Mouse (Mus musculus) heart, embryonic 15.5 days (tissue): Measurements from ENCODE around the gene Kank1. TPM values are rescaled to one million over a fixed set of nuclear protein-coding genes. Genes with fewer than 3 reads are reported as not detected.

Experiments used
- ATAC-seq: fragments of 200-750 bp; cut with Nextera tagmentation; replicated peaks from 2 replicates; pipeline ENCODE4 v1.8.0; 2017; ENCODE audit warnings: low read depth, moderate TSS enrichment; ENCODE audit not compliant: insufficient number of reproducible peaks, insufficient read depth, low FRiP score
- H3K27ac ChIP-seq: fragments of 300-500 bp; sonication (generic); 2 replicates; pipeline ENCODE4 v1.5.1; 2015; ENCODE audit warnings: mild to moderate bottlenecking, inconsistent platforms
- H3K27me3 ChIP-seq: fragments of 300-500 bp; sonication (generic); 2 replicates; pipeline ENCODE4 v1.6.1; 2015; ENCODE audit warnings: inconsistent platforms
- H3K36me3 ChIP-seq: fragments of 300-500 bp; sonication (generic); 2 replicates; pipeline ENCODE4 v1.6.1; 2015; ENCODE audit warnings: mild to moderate bottlenecking, inconsistent platforms
- H3K4me1 ChIP-seq: fragments of 300-500 bp; sonication (generic); replicated peaks from 2 replicates; pipeline ENCODE4 v1.6.1; 2015; ENCODE audit warnings: inconsistent platforms
- H3K4me2 ChIP-seq: fragments of 300-500 bp; sonication (generic); 2 replicates; pipeline ENCODE4 v1.6.1; 2015; ENCODE audit warnings: inconsistent platforms, mild to moderate bottlenecking, moderate library complexity
- H3K4me3 ChIP-seq: fragments of 300-500 bp; sonication (generic); 2 replicates; pipeline ENCODE4 v1.5.1; 2015; ENCODE audit warnings: mild to moderate bottlenecking, inconsistent platforms
- H3K9ac ChIP-seq: fragments of 300-500 bp; sonication (generic); 2 replicates; pipeline ENCODE4 v1.6.1; 2015; ENCODE audit warnings: mild to moderate bottlenecking, inconsistent platforms
- H3K9me3 ChIP-seq: fragments of 300-500 bp; sonication (generic); replicated peaks from 2 replicates; pipeline ENCODE4 v1.6.1; 2016; ENCODE audit warnings: inconsistent platforms
- WGBS: fragments of 180-500 bp; shearing (Covaris S2); methylation state at CpG from one replicate; pipeline ENCODE4 v1.1.7; 2015; ENCODE audit warnings: mixed read lengths; 5-methylcytosine and 5-hydroxymethylcytosine counted together
- polyA plus RNA-seq: library from polyadenylated mRNA; unstranded; fragments of >200 nt; fragmentation: Nextera tagmentation; extraction: Ambion mirVana; gene quantifications from 2 replicates; pipeline ENCODE4 v1.2.1, GENCODE M21; 2015

The Kank1 gene
- polyA plus RNA-seq, 1 experiment from 2014 or later: 48.3 TPM

GRCm38 (mm10) chr19:25373594-25373993, 136.8 kb downstream of the Kank1 start:
- Histone ChIP-seq H3K36me3 (no peaks in the 10 kb centered on the region), H3K4me1 (peaks cover 31% of the 10 kb centered on the region), H3K9ac (no peak overlapping the region), H3K27me3 (no peaks in the 10 kb centered on the region), H3K9me3 (no peaks in the 10 kb centered on the region), H3K27ac (peak overlapping the region; percentile 85; the same call in 1 of the 2 replicates), H3K4me2 (no peak overlapping the region), H3K4me3 (no peak overlapping the region)
- WGBS: 61% methylated on average over 3 of the region's 3 CpGs
- ATAC-seq: no peak

DNA sequence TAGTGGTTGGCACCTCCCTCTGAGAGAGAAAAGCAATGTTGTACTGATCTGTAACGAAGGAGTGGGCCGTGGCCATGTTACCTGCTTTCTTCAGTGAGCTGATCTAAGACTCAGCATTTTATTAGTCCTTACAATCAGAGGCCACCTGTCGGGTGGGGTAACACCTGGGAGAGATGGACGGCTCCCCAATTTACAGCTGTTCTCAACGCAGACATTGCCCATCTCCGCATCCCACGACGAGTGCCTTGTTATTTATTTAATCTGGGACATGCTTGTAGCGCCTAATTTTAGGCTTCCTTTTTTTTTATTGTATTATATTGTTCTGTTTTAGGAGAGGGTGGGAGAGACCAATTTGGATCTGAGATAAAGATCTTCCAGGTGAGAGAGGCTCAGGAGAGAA, 137.4 kb downstream of the Kank1 start:
- ATAC-seq: no peak
- Histone ChIP-seq H3K9ac (no peak overlapping the region), H3K27ac (peak overlapping the region; percentile 85), H3K36me3 (no peaks in the 10 kb centered on the region), H3K4me3 (no peak overlapping the region), H3K4me2 (no peak overlapping the region), H3K4me1 (peaks cover 31% of the 10 kb centered on the region), H3K27me3 (no peaks in the 10 kb centered on the region), H3K9me3 (no peaks in the 10 kb centered on the region)
- WGBS: 71% methylated on average over 9 of the region's 9 CpGs

- H3K27ac ChIP-seq: peak overlapping the region; percentile 85
- no peak overlapping the region for H3K4me3 ChIP-seq
- 0 out of 2 replicates have a peak overlapping the region, but pooled peaks have one; percentile 23 for H3K9ac ChIP-seq
- peak overlapping the region; percentile 43 for H3K4me2 ChIP-seq
- no peaks in the 10 kb centered on the region for H3K27me3 ChIP-seq
- H3K9me3 ChIP-seq: no peaks in the 10 kb centered on the region
- peaks cover 31% of the 10 kb centered on the region for H3K4me1 ChIP-seq
- H3K36me3 ChIP-seq: no peaks in the 10 kb centered on the region
- WGBS: 10% methylated on average over 12 of the region's 12 CpGs
- peak; percentile 65 for ATAC-seq
Observed at GRCm38 (mm10) chr19:25374926-25375325, 138.2 kb downstream of the Kank1 start.

- no peaks in the 10 kb centered on the region for H3K36me3 ChIP-seq
- WGBS: 88% methylated on average over 13 of the region's 13 CpGs
- H3K4me2 ChIP-seq: no peak overlapping the region
- no peak overlapping the region for H3K4me3 ChIP-seq
- no peak for ATAC-seq
- H3K9me3 ChIP-seq: no peaks in the 10 kb centered on the region
- no peak overlapping the region for H3K9ac ChIP-seq
- H3K27ac ChIP-seq: no peak overlapping the region
- no peaks in the 10 kb centered on the region for H3K27me3 ChIP-seq
- H3K4me1 ChIP-seq: peaks cover 43% of the 10 kb centered on the region
Observed at GRCm38 (mm10) chr19:25376871-25377270, 140.1 kb downstream of the Kank1 start.

DNA sequence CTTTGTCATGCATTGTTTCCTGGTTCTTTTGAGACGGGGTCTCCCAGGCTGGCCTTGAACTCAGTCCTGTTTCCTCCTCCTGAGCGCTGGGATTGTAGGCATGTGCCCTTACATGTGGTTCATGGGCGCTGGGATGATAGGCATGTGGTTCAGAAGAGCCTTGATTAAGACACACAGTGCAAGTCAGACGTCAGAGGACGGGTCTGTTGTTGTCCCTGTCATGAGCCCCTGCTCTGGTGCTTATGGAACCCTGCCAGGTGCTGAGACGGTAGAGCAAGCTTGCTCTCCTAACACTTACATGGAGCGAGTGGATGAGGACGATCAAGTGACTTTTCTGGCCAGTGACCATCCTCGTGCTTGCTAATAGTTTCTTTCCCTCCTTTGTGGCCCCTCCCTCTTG, 143.9 kb downstream of the Kank1 start:
- Histone ChIP-seq H3K27ac (0 out of 2 replicates have a peak overlapping the region, but pooled peaks have one; percentile 17), H3K36me3 (no peaks in the 10 kb centered on the region), H3K27me3 (no peaks in the 10 kb centered on the region), H3K9me3 (no peaks in the 10 kb centered on the region), H3K4me2 (no peak overlapping the region), H3K4me3 (no peak overlapping the region), H3K4me1 (peaks cover 42% of the 10 kb centered on the region), H3K9ac (no peak overlapping the region)
- 62% methylated on average over 9 of the region's 9 CpGs for WGBS
- ATAC-seq: no peak

DNA sequence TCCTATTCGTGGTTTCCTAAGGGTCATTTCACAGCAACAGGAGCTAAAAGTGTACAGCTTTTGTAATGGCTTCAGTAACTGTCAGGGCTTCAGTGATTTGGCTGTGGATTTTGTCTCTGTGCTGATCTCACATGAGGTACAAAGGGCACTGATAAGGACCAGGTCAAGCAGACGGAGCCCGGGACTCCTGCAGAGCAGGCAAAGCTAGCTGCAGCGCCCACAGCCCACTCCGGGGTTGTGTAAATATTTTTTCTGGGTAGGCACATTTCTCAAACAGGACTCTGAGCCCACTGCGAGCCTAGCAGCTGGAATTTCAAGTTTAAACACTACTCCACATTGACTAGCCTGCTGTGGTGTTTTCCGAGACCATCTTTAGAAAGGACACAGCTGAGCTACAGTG, 145.2 kb downstream of the Kank1 start:
- Histone ChIP-seq H3K4me1 (peaks cover 52% of the 10 kb centered on the region), H3K9ac (peak overlapping the region; percentile 19; the same call in 1 of the 2 replicates), H3K36me3 (no peaks in the 10 kb centered on the region), H3K27me3 (no peaks in the 10 kb centered on the region), H3K4me2 (peak overlapping the region; percentile 28; the same call in 1 of the 2 replicates), H3K9me3 (no peaks in the 10 kb centered on the region), H3K27ac (peak overlapping the region; percentile 62), H3K4me3 (no peak overlapping the region)
- ATAC-seq: no peak
- WGBS: 16% methylated on average over 7 of the region's 7 CpGs

DNA sequence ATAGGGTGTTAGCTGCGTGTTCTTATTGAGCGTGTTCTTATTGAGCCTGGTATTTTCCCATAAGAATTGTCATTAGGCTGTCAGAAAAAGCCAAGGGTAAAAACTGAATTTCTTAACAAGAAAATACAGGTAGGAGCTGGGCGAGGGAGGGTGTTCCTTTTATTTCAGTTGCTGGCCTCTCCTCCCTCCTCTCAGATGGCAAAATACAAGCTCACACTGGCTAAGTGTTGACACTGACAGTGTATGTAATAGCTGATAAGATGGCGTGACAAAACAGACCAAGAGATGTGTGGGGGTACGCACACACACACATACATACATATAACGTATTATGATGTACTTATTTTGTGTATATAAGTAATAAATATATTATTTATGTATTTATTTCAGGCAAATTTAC, 145.7 kb downstream of the Kank1 start:
- peaks cover 57% of the 10 kb centered on the region for H3K4me1 ChIP-seq

GRCm38 (mm10) chr19:25383386-25384146, 146.8 kb downstream of the Kank1 start:
- 14% methylated on average over 12 of the region's 12 CpGs for WGBS

More for the DNA sequence above, 145.7 kb downstream of the Kank1 start:
- Histone ChIP-seq H3K36me3 (no peaks in the 10 kb centered on the region), H3K4me2 (peak overlapping the region; percentile 28; the same call in 1 of the 2 replicates), H3K27ac (peak overlapping the region; percentile 62), H3K27me3 (no peaks in the 10 kb centered on the region), H3K9me3 (no peaks in the 10 kb centered on the region), H3K9ac (0 out of 2 replicates have a peak overlapping the region, but pooled peaks have one; percentile 19), H3K4me3 (no peak overlapping the region)
- 51% methylated on average over 6 of the region's 6 CpGs for WGBS
- no peak for ATAC-seq

GRCm38 (mm10) chr19:25385981-25386380, 149.2 kb downstream of the Kank1 start:
- Histone ChIP-seq H3K4me1 (peaks cover 53% of the 10 kb centered on the region), H3K27me3 (no peaks in the 10 kb centered on the region), H3K4me3 (peak overlapping the region; percentile 8), H3K9ac (no peak overlapping the region), H3K36me3 (no peaks in the 10 kb centered on the region), H3K9me3 (no peaks in the 10 kb centered on the region), H3K4me2 (peak overlapping the region; percentile 41), H3K27ac (peak overlapping the region; percentile 70)
- ATAC-seq: peak; percentile 54
- WGBS: 38% methylated on average over 8 of the region's 8 CpGs

More at GRCm38 (mm10) chr19:25383386-25384146, 146.8 kb downstream of the Kank1 start:
- H3K4me2 ChIP-seq: peak overlapping the region; percentile 44
- peak; percentile 49 for ATAC-seq
- peak overlapping the region; percentile 40; the same call in 1 of the 2 replicates for H3K9ac ChIP-seq
- peak overlapping the region; percentile 79 for H3K27ac ChIP-seq
- H3K4me1 ChIP-seq: peaks cover 58% of the 10 kb centered on the region
- H3K9me3 ChIP-seq: no peaks in the 10 kb centered on the region
- H3K27me3 ChIP-seq: no peaks in the 10 kb centered on the region
- H3K36me3 ChIP-seq: no peaks in the 10 kb centered on the region
- peak overlapping the region; percentile 31 for H3K4me3 ChIP-seq

DNA sequence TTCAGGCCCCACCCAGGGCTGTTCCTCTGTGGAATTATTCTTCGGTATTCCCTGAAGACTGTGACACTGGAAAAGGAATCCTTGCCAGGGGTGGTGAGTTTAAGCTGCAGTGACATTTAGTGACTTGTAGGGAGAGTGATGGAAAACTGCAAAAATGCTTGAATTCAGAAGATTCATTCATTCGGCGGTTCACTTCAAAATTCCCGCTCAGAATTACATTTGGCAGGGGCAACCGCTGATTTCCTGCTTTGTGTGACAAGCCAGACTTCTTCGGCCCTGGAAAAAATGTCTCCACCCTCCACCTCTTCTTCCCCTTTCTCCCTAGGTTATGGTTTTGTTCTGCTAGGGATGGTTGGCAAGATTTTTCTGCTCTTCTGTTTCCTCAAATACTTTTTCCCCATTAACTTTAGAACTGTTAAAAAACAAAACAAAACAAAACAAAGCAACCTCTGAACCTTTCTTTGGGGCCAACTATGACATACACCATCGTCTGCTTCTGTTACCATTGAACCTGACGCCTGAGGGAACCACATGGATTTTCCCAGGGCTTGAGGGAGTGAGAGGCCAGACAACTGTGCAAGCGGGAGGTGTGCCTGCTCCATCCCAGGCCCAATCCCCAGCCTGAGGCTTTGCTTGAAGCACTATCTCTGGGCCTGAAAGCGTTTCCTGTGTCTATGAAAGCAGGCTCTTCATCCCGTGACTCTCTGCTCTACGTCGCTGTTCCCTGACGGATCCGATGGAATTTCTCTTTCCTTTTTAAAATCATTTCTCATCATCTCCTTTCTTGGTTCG, 150.1 kb downstream of the Kank1 start:
- Histone ChIP-seq H3K27ac (peak overlapping the region; percentile 70), H3K4me1 (peaks cover 46% of the 10 kb centered on the region), H3K27me3 (no peaks in the 10 kb centered on the region), H3K4me3 (peak overlapping the region; percentile 8; the same call in 1 of the 2 replicates), H3K4me2 (peak overlapping the region; percentile 41), H3K36me3 (no peaks in the 10 kb centered on the region), H3K9me3 (no peaks in the 10 kb centered on the region), H3K9ac (no peak overlapping the region)
- ATAC-seq: no peak
- 49% methylated on average over 16 of the region's 16 CpGs for WGBS

DNA sequence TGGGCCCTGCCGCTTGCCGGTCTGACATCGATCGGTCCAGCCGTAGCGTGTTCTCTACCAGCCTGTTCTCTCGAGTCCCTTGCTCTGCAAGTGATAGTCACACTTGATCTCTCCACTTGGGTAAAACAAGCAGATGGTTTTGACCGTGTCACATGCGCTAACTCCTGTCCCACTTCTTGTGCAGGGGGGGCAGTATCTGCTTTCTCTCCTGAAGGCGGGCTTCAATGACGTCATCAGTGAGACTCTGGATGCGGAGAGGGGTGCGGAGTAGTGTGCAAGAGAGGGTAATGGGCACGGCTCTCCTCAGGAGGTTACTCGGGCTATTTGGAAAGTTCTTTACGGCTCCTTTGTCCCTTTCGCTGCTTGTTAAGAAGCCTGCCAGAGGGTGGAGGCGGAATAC, 151.1 kb downstream of the Kank1 start:
- Histone ChIP-seq H3K9me3 (no peaks in the 10 kb centered on the region), H3K4me2 (no peak overlapping the region), H3K27me3 (no peaks in the 10 kb centered on the region), H3K36me3 (no peaks in the 10 kb centered on the region), H3K4me1 (peaks cover 39% of the 10 kb centered on the region), H3K4me3 (no peak overlapping the region), H3K27ac (no peak overlapping the region), H3K9ac (no peak overlapping the region)
- ATAC-seq: no peak
- WGBS: 90% methylated on average over 18 of the region's 18 CpGs
